Mouse (Mus musculus): ENCODE data around the gene Osbpl9. TPM values are rescaled to one million over a fixed set of nuclear protein-coding genes. Genes with fewer than 3 reads are reported as not detected.

The Osbpl9 gene
- polyA plus RNA-seq, 1 experiment from 2014 or later = 78.6 TPM

- DNase-seq (ENCODE audit: low spot score) (no peak), ATAC-seq (replicated peaks; ENCODE audit: low FRiP score, low read depth) (no peak)
- no peak for TF ChIP-seq CTCF (IDR thresholded peaks at IDR 0.05; ENCODE audit: low read depth)
- Histone ChIP-seq H3K9ac (ENCODE audit: low read depth, low read length) (no peak overlapping the region), H3K36me3 (ENCODE audit: insufficient read depth, low read length) (peaks cover 29% of the 10 kb centered on the region), H3K9me3 (replicated peaks; ENCODE audit: low read length) (no peaks in the 10 kb centered on the region), H3K4me2 (ENCODE audit: low read length) (no peak overlapping the region), H3K4me3 (replicated peaks; ENCODE audit: low read depth, low read length) (no peak overlapping the region), H3K27ac (no peak overlapping the region), H3K27me3 (ENCODE audit: insufficient read depth, low read length) (no peaks in the 10 kb centered on the region), H3K4me1 (replicated peaks; ENCODE audit: insufficient read depth, low read length) (no peaks in the 10 kb centered on the region)
- 88% methylated on average over 6 of the region's 6 CpGs for WGBS
Measured at GRCm38 (mm10) chr4:109072891-109073290, 129.2 kb downstream of the Osbpl9 start.

DNA sequence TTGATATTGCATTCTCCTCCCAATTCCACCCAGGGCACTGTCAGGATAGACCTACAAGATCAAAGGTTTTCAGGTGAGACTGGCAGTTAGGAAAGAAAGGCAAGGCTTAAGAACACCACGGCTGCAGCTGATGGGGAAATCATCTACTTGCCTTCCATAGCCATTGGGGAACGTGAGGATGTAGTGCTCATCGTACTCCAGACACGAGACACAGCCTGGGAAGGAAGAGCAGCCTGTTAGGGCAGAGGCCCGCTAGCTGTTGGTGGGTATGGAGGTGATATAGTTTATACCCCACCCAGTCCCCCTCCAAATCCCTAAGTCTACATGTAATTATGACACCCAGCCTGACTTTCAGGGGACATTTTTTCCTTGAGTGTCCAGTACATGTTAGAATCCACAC lies 136.4 kb downstream of the Osbpl9 start:
- TF ChIP-seq CTCF (IDR thresholded peaks at IDR 0.05; ENCODE audit: low read depth) = no peak

GRCm38 (mm10) chr4:109064941-109065340 lies 137.1 kb downstream of the Osbpl9 start:
- ATAC-seq (replicated peaks; ENCODE audit: low FRiP score, low read depth) (no peak), DNase-seq (ENCODE audit: low spot score) (no peak)
- Histone ChIP-seq H3K9ac (ENCODE audit: low read depth, low read length) (no peak overlapping the region), H3K27ac (0 out of 2 replicates have a peak overlapping the region, but pooled peaks have one; percentile 2), H3K9me3 (replicated peaks; ENCODE audit: low read length) (no peaks in the 10 kb centered on the region), H3K4me1 (replicated peaks; ENCODE audit: insufficient read depth, low read length) (no peaks in the 10 kb centered on the region), H3K27me3 (ENCODE audit: insufficient read depth, low read length) (no peaks in the 10 kb centered on the region), H3K4me3 (replicated peaks; ENCODE audit: low read depth, low read length) (no peak overlapping the region), H3K36me3 (ENCODE audit: insufficient read depth, low read length) (peaks cover 80% of the 10 kb centered on the region), H3K4me2 (ENCODE audit: low read length) (no peak overlapping the region)
- WGBS = 69% methylated on average over 6 of the region's 6 CpGs
- no peak for TF ChIP-seq CTCF (IDR thresholded peaks at IDR 0.05; ENCODE audit: low read depth)

More for the DNA sequence above, 136.4 kb downstream of the Osbpl9 start:
- no peak for DNase-seq (ENCODE audit: low spot score)
- Histone ChIP-seq H3K9me3 (replicated peaks; ENCODE audit: low read length) (no peaks in the 10 kb centered on the region), H3K4me2 (ENCODE audit: low read length) (no peak overlapping the region), H3K36me3 (ENCODE audit: insufficient read depth, low read length) (peaks cover 80% of the 10 kb centered on the region), H3K4me1 (replicated peaks; ENCODE audit: insufficient read depth, low read length) (no peaks in the 10 kb centered on the region), H3K27me3 (ENCODE audit: insufficient read depth, low read length) (no peaks in the 10 kb centered on the region), H3K4me3 (replicated peaks; ENCODE audit: low read depth, low read length) (no peak overlapping the region), H3K27ac (no peak overlapping the region), H3K9ac (ENCODE audit: low read depth, low read length) (no peak overlapping the region)
- ATAC-seq (replicated peaks; ENCODE audit: low FRiP score, low read depth) = no peak
- 90% methylated on average over 5 of the region's 5 CpGs for WGBS

DNA sequence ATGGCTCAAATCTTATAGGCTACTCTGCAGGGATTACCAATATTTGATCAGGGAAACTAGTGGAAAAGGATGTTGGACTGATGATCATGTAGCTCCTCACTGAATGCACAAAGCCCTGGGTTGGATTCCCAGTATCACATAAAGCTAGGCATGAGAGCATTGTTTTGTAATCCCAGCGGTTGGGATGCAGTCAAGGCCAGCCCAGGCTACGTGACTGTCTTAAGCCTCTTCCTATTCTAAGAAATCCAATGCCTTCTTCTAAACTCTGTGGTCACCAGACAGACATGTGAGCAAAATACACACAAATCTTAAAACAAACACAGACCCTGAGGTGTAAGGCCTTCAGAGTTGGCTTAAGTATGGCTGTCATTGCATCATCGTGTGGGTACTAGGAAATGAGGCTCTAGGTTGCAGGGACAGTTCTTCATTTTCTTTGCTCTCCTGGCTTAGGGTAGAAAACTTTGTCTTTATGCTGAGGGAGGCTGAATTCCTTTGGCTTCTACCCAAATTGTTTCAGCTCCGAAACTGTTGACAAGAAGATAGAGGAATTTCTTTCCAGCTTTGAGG lies 142.7 kb downstream of the Osbpl9 start:
- Histone ChIP-seq H3K4me3 (replicated peaks; ENCODE audit: low read depth, low read length) (no peak overlapping the region), H3K9ac (ENCODE audit: low read depth, low read length) (no peak overlapping the region), H3K36me3 (ENCODE audit: insufficient read depth, low read length) (peaks cover 72% of the 10 kb centered on the region), H3K4me2 (ENCODE audit: low read length) (no peak overlapping the region), H3K4me1 (replicated peaks; ENCODE audit: insufficient read depth, low read length) (no peaks in the 10 kb centered on the region), H3K27me3 (ENCODE audit: insufficient read depth, low read length) (no peaks in the 10 kb centered on the region), H3K27ac (no peak overlapping the region), H3K9me3 (replicated peaks; ENCODE audit: low read length) (no peaks in the 10 kb centered on the region)
- ATAC-seq (replicated peaks; ENCODE audit: low FRiP score, low read depth) (no peak), DNase-seq (ENCODE audit: low spot score) (no peak)
- no peak for TF ChIP-seq CTCF (IDR thresholded peaks at IDR 0.05; ENCODE audit: low read depth)
- WGBS = 86% methylated on average over 4 of the region's 4 CpGs

DNA sequence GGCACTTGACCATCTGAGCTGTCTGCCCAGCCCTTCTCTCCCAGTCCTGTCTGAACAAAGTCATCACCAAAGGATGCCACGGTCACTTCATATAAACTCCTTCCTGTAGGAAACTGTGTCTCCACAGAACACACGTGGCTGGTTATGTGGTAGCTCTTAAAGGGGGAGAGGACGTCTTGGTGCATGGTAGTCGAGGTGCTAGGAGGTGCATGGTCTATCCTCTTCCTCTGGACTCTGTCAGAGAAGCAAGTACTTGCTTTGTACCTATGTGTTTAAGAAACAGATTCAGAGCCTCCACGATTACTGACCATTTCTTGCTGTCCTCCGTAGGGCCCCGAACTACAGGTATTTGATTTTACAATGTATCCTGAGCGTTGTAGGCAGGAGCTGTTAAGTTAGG lies 144.4 kb downstream of the Osbpl9 start:
- no peak for TF ChIP-seq CTCF (IDR thresholded peaks at IDR 0.05; ENCODE audit: low read depth)
- Histone ChIP-seq H3K27ac (no peak overlapping the region), H3K36me3 (ENCODE audit: insufficient read depth, low read length) (peaks cover 62% of the 10 kb centered on the region), H3K27me3 (ENCODE audit: insufficient read depth, low read length) (no peaks in the 10 kb centered on the region), H3K4me1 (replicated peaks; ENCODE audit: insufficient read depth, low read length) (no peaks in the 10 kb centered on the region), H3K9ac (ENCODE audit: low read depth, low read length) (no peak overlapping the region), H3K9me3 (replicated peaks; ENCODE audit: low read length) (no peaks in the 10 kb centered on the region), H3K4me2 (ENCODE audit: low read length) (no peak overlapping the region), H3K4me3 (replicated peaks; ENCODE audit: low read depth, low read length) (no peak overlapping the region)
- DNase-seq (ENCODE audit: low spot score) (no peak), ATAC-seq (replicated peaks; ENCODE audit: low FRiP score, low read depth) (no peak)
- 94% methylated on average over 8 of the region's 8 CpGs for WGBS

DNA sequence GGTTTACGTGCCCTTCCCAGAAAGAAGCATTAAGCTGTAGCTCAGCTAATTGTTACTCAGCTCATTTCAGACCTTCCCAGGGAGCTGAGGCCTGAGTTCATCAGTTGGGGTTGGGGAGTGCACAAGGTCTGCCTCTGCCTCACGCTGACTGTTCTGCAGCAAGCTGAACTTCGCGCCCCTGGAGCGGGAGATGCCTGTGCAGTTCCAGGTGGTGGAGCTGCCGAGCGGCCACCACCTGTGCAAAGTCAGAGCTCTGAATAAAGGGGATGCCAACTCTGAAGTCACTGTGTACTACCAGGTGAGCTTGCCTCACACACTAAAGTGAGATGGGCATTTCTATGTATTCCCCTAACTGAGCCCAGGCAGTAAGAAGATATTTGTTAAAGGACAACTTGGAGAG lies 145.7 kb downstream of the Osbpl9 start:
- ATAC-seq (replicated peaks; ENCODE audit: low FRiP score, low read depth) (0 out of 2 replicates have a peak, but pooled peaks have one; percentile 27), DNase-seq (ENCODE audit: low spot score) (no peak)
- Histone ChIP-seq H3K9me3 (replicated peaks; ENCODE audit: low read length) (no peaks in the 10 kb centered on the region), H3K4me2 (ENCODE audit: low read length) (no peak overlapping the region), H3K27ac (no peak overlapping the region), H3K4me3 (replicated peaks; ENCODE audit: low read depth, low read length) (no peak overlapping the region), H3K36me3 (ENCODE audit: insufficient read depth, low read length) (peaks cover 54% of the 10 kb centered on the region), H3K9ac (ENCODE audit: low read depth, low read length) (no peak overlapping the region), H3K4me1 (replicated peaks; ENCODE audit: insufficient read depth, low read length) (no peaks in the 10 kb centered on the region), H3K27me3 (ENCODE audit: insufficient read depth, low read length) (no peaks in the 10 kb centered on the region)
- TF ChIP-seq CTCF (IDR thresholded peaks at IDR 0.05; ENCODE audit: low read depth) = peak; percentile 23; the same call in 1 of the 2 replicates
- WGBS = 80% methylated on average over 7 of the region's 7 CpGs

- DNase-seq (ENCODE audit: low spot score) (no peak), ATAC-seq (replicated peaks; ENCODE audit: low FRiP score, low read depth) (no peak)
- 88% methylated on average over 9 of the region's 9 CpGs for WGBS
- Histone ChIP-seq H3K4me2 (ENCODE audit: low read length) (no peak overlapping the region), H3K27me3 (ENCODE audit: insufficient read depth, low read length) (no peaks in the 10 kb centered on the region), H3K4me1 (replicated peaks; ENCODE audit: insufficient read depth, low read length) (no peaks in the 10 kb centered on the region), H3K27ac (no peak overlapping the region), H3K9ac (ENCODE audit: low read depth, low read length) (no peak overlapping the region), H3K9me3 (replicated peaks; ENCODE audit: low read length) (no peaks in the 10 kb centered on the region), H3K4me3 (replicated peaks; ENCODE audit: low read depth, low read length) (no peak overlapping the region), H3K36me3 (ENCODE audit: insufficient read depth, low read length) (peaks cover 37% of the 10 kb centered on the region)
- TF ChIP-seq CTCF (IDR thresholded peaks at IDR 0.05; ENCODE audit: low read depth) = no peak
Measured at GRCm38 (mm10) chr4:109054003-109054402, 148.1 kb downstream of the Osbpl9 start.
